Mouse (Mus musculus) small intestine, adult 2 months (tissue): ENCODE results near the gene Ppp2r5c. TPM values are rescaled to one million over a fixed set of nuclear protein-coding genes. Genes with fewer than 3 reads are reported as not detected.

Experiments used
- H3K27ac ChIP-seq: fragments of 200-500 bp; 2 replicates; pipeline ENCODE4 v1.5.1; 2012; ENCODE audit warnings: low read depth, low read length, control low read depth, inconsistent platforms; ENCODE audit not compliant: insufficient read depth
- H3K27me3 ChIP-seq: fragments of 200-500 bp; 2 replicates; pipeline ENCODE4 v1.6.1; 2012; ENCODE audit warnings: mild to moderate bottlenecking, moderate library complexity, low read length, inconsistent platforms; ENCODE audit not compliant: control insufficient read depth, insufficient read depth
- H3K36me3 ChIP-seq: fragments of 200-500 bp; 2 replicates; pipeline ENCODE4 v1.6.1; 2012; ENCODE audit warnings: mild to moderate bottlenecking, low read length, control low read depth, inconsistent platforms; ENCODE audit not compliant: control insufficient read depth, insufficient read depth
- H3K4me1 ChIP-seq: fragments of 200-500 bp; 2 replicates; pipeline ENCODE4 v1.6.1; 2012; ENCODE audit warnings: low read length, inconsistent platforms, mixed read lengths; ENCODE audit not compliant: control insufficient read depth, insufficient read depth, insufficient read length
- H3K4me3 ChIP-seq: fragments of 200-500 bp; 2 replicates; pipeline ENCODE4 v1.5.1; 2012; ENCODE audit warnings: low read depth, mild to moderate bottlenecking, control low read depth, inconsistent platforms, low read length, moderate library complexity
- CTCF ChIP-seq: fragments of 200-500 bp; IDR thresholded peaks from 2 replicates; pipeline ENCODE4 v1.5.1; 2012; ENCODE audit warnings: low read depth, mild to moderate bottlenecking, control low read depth, inconsistent platforms, low read length, moderate library complexity, mixed read lengths; ENCODE audit not compliant: insufficient replicate concordance, insufficient read length; ENCODE audit errors: extremely low read depth
- POLR2A ChIP-seq: fragments of 200-500 bp; IDR thresholded peaks from 2 replicates; pipeline ENCODE4 v1.6.1; 2012; ENCODE audit warnings: low read depth, mild to moderate bottlenecking, control low read depth, inconsistent platforms, low read length, moderate library complexity
- WGBS: fragments of 180-500 bp; shearing (Covaris S2); methylation state at CpG from one replicate; pipeline ENCODE4 v1.1.7; 2018; 5-methylcytosine and 5-hydroxymethylcytosine counted together
- polyA plus RNA-seq: library from polyadenylated mRNA; depleted of rRNA; stranded (reverse); fragments of >200 nt; gene quantifications from 2 replicates; pipeline ENCODE4 v1.2.3, GENCODE M21; 2012

Ppp2r5c gene
- polyA plus RNA-seq, 1 experiment, result 19.3 TPM

- TF ChIP-seq CTCF, result peak; percentile 88; the same call in 1 of the 2 replicates
- no peak for TF ChIP-seq POLR2A
- H3K27me3 ChIP-seq, result no peaks in the 10 kb centered on the region
- H3K36me3 ChIP-seq, result no peaks in the 10 kb centered on the region
- WGBS, result 15% methylated on average over 7 of the region's 7 CpGs
- peaks cover 13% of the 10 kb centered on the region; the same call in 1 of the 2 replicates for H3K4me1 ChIP-seq
- H3K4me3 ChIP-seq, result no peak overlapping the region
- no peak overlapping the region for H3K27ac ChIP-seq
Observed at GRCm38 (mm10) chr12:110598527-110598926, 151.6 kb downstream of the Ppp2r5c start.

- Histone ChIP-seq H3K4me1 (peaks cover 15% of the 10 kb centered on the region; the same call in 1 of the 2 replicates), H3K36me3 (no peaks in the 10 kb centered on the region), H3K4me3 (no peak overlapping the region), H3K27me3 (no peaks in the 10 kb centered on the region), H3K27ac (peak overlapping the region; percentile 41; the same call in 1 of the 2 replicates)
- no peak for TF ChIP-seq POLR2A
- no peak for TF ChIP-seq CTCF
- WGBS, result 25% methylated on average over 4 of the region's 4 CpGs
Observed at GRCm38 (mm10) chr12:110599791-110600190, 152.9 kb downstream of the Ppp2r5c start.

- Histone ChIP-seq H3K4me3 (no peak overlapping the region), H3K36me3 (no peaks in the 10 kb centered on the region), H3K27me3 (no peaks in the 10 kb centered on the region), H3K27ac (no peak overlapping the region), H3K4me1 (peaks cover 16% of the 10 kb centered on the region; the same call in 1 of the 2 replicates)
- TF ChIP-seq CTCF (no peak), POLR2A (no peak)
- WGBS, result 51% methylated on average over 13 of the region's 13 CpGs
Observed at GRCm38 (mm10) chr12:110600225-110600991, 153.5 kb downstream of the Ppp2r5c start.

- peak within 1 kb of the TSS; percentile 94 for H3K4me3 ChIP-seq
- WGBS, result under 1% methylated on average over 105 of the region's 105 CpGs
- no peaks in the 10 kb centered on the region for H3K36me3 ChIP-seq
- TF ChIP-seq POLR2A (peak; percentile 98), CTCF (no peak)
- peaks cover 18% of the 10 kb centered on the region; the same call in 1 of the 2 replicates for H3K4me1 ChIP-seq
- no peaks in the 10 kb centered on the region for H3K27me3 ChIP-seq
- peak within 1 kb of the TSS; percentile 95 for H3K27ac ChIP-seq
Observed at GRCm38 (mm10) chr12:110601241-110602218, 154.6 kb downstream of the Ppp2r5c start, which contains the start of gene Dync1h1. Gene Dync1h1, plus strand, starts transcription at chr12:110601452.

- WGBS, result 27% methylated on average over 3 of the region's 3 CpGs
- peaks cover 4% of the 10 kb centered on the region; the same call in 1 of the 2 replicates for H3K36me3 ChIP-seq
- no peak for TF ChIP-seq POLR2A
- TF ChIP-seq CTCF, result no peak
- no peak overlapping the region for H3K4me3 ChIP-seq
- H3K4me1 ChIP-seq, result peaks cover 18% of the 10 kb centered on the region
- no peaks in the 10 kb centered on the region for H3K27me3 ChIP-seq
- no peak overlapping the region for H3K27ac ChIP-seq
Observed at GRCm38 (mm10) chr12:110606161-110606560, 159.2 kb downstream of the Ppp2r5c start.

- Histone ChIP-seq H3K27me3 (no peaks in the 10 kb centered on the region), H3K36me3 (peaks cover 6% of the 10 kb centered on the region; the same call in 1 of the 2 replicates), H3K4me1 (peaks cover 18% of the 10 kb centered on the region), H3K27ac (no peak overlapping the region), H3K4me3 (no peak overlapping the region)
- TF ChIP-seq POLR2A (no peak), CTCF (no peak)
- WGBS, result 54% methylated on average over 2 of the region's 2 CpGs
Observed at GRCm38 (mm10) chr12:110606676-110607075, 159.8 kb downstream of the Ppp2r5c start.

GRCm38 (mm10) chr12:110608460-110609152 lies 161.7 kb downstream of the Ppp2r5c start:
- Histone ChIP-seq H3K36me3 (peaks cover 19% of the 10 kb centered on the region), H3K27me3 (no peaks in the 10 kb centered on the region), H3K27ac (peak overlapping the region; percentile 81), H3K4me3 (peak overlapping the region; percentile 14), H3K4me1 (peaks cover 15% of the 10 kb centered on the region)
- 10% methylated on average over 11 of the region's 11 CpGs for WGBS
- TF ChIP-seq POLR2A (no peak), CTCF (peak; percentile 43; the same call in 1 of the 2 replicates)
